Mouse (Mus musculus) heart, embryonic 16.5 days (tissue): Measurements from ENCODE around the gene 4930507D05Rik. TPM values are rescaled to one million over a fixed set of nuclear protein-coding genes. Genes with fewer than 3 reads are reported as not detected.
A peak's percentile ranks its signal among the peaks of the same experiment; 100 is the strongest.

ENCODE experiments used
- ATAC-seq: fragments of 200-750 bp; cut with Nextera tagmentation; replicated peaks from 2 replicates; pipeline ENCODE4 v1.8.0; 2017; ENCODE audit warnings: moderate number of reproducible peaks; ENCODE audit not compliant: insufficient read depth, low FRiP score; ENCODE audit errors: extremely low read depth
- H3K27ac ChIP-seq: fragments of 300-500 bp; sonication (generic); 2 replicates; pipeline ENCODE4 v1.5.1; 2014; ENCODE audit warnings: mild to moderate bottlenecking, low read length, control low read depth, moderate library complexity
- H3K27me3 ChIP-seq: fragments of 300-500 bp; sonication (generic); 2 replicates; pipeline ENCODE4 v1.6.1; 2014; ENCODE audit warnings: low read length, mixed read lengths; ENCODE audit not compliant: control insufficient read depth, insufficient read depth
- H3K36me3 ChIP-seq: fragments of 300-500 bp; sonication (generic); 2 replicates; pipeline ENCODE4 v1.6.1; 2014; ENCODE audit not compliant: control insufficient read depth, insufficient read depth
- H3K4me1 ChIP-seq: fragments of 300-500 bp; sonication (generic); 2 replicates; pipeline ENCODE4 v1.6.1; 2014; ENCODE audit warnings: low read length, mixed read lengths; ENCODE audit not compliant: control insufficient read depth, insufficient read depth
- H3K4me2 ChIP-seq: fragments of 300-500 bp; sonication (generic); 2 replicates; pipeline ENCODE4 v1.6.1; 2014; ENCODE audit warnings: low read depth, mild to moderate bottlenecking, control low read depth, low read length
- H3K4me3 ChIP-seq: fragments of 300-500 bp; sonication (generic); 2 replicates; pipeline ENCODE4 v1.5.1; 2014; ENCODE audit warnings: mild to moderate bottlenecking, control low read depth, low read length
- H3K9ac ChIP-seq: fragments of 300-500 bp; sonication (generic); 2 replicates; pipeline ENCODE4 v1.6.1; 2014; ENCODE audit warnings: low read length, control low read depth
- H3K9me3 ChIP-seq: fragments of 300-500 bp; sonication (generic); replicated peaks from 2 replicates; pipeline ENCODE4 v1.6.1; 2016; ENCODE audit warnings: low read length; ENCODE audit not compliant: control insufficient read depth
- WGBS: fragments of 180-500 bp; shearing (Covaris S2); extraction: QIAGEN DNeasy Blood & Tissue Kit; methylation state at CpG from one replicate; pipeline ENCODE4 v1.1.7; 2014; 5-methylcytosine and 5-hydroxymethylcytosine counted together
- polyA plus RNA-seq: library from polyadenylated mRNA; unstranded; fragments of >200 nt; fragmentation: Nextera tagmentation; extraction: Ambion mirVana; gene quantifications from 2 replicates; pipeline ENCODE4 v1.2.1, GENCODE M21; 2015

The 4930507D05Rik gene
- polyA plus RNA-seq = 0.35 and 0.66 TPM in 2 replicates

DNA sequence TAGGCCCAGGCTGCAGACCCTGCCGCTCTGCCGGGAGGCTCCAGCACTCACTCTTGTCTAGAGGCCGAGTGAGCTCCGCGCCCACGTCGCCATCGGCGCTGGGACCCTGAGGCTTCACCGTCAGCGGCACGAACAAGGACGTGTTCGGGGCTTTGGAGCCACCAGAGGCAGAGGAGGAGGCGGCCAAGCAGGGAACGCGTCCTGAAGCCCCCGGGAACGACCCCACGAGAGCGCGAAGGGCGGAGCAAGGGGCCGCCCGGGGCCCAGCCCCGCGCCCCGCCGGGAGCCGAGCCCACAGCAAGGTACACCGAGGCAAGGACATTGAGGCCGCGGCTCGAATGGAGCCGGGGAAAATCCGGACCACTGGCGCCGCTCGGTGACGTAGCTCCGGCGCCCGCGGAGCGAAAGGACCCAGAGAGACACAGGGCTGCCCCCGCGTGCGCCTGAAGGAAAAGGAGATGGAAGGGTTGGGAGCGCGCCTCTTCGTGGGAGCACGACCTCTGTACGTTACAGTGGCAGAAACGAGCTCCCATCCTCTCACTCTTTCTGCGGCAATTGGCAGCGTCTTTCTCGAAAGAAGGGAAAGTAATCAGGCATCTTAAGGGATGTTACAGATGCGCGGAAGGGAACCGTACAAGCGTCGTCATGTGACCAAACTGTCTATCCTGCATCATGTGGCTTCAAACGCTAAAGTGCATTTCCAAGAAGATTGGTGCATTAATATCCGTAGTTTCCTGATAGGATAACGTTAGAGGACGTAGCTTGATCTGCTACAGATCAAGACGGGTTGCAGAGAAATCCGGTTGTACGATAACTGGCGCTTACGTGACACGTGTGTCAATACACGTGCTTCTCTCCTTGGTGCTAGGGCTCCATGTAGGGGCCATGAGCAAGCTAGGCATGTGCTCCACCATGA lies at the start of gene 4930507D05Rik, which contains the start of gene Supv3l1:
4930507D05Rik (plus strand) TSS at position 126 of the 916 bp plus-strand sequence.
Supv3l1 (minus strand) TSS at position 375 of the 916 bp plus-strand sequence.
- H3K4me1 ChIP-seq = peaks cover 15% of the 10 kb centered on the region

GRCm38 (mm10) chr10:62401641-62402111 lies 47.6 kb upstream of the 4930507D05Rik start:
- Histone ChIP-seq H3K36me3 (no peaks in the 10 kb centered on the region), H3K27ac (no peak overlapping the region), H3K4me3 (no peak overlapping the region), H3K9me3 (no peaks in the 10 kb centered on the region), H3K4me2 (no peak overlapping the region), H3K27me3 (peaks cover 2% of the 10 kb centered on the region; the same call in 1 of the 2 replicates), H3K4me1 (0 out of 2 replicates have a peak, but pooled peaks cover 3% of the 10 kb centered on the region), H3K9ac (no peak overlapping the region)
- 73% methylated on average over 19 of the region's 19 CpGs for WGBS
- ATAC-seq = no peak

More for the DNA sequence above, at the start of gene 4930507D05Rik, which contains the start of gene Supv3l1:
- ATAC-seq = peak; percentile 88
- peaks cover 19% of the 10 kb centered on the region for H3K36me3 ChIP-seq
- WGBS = under 1% methylated on average over 73 of the region's 73 CpGs
- H3K4me3 ChIP-seq = peak within 1 kb of the TSS; percentile 90
- no peaks in the 10 kb centered on the region for H3K9me3 ChIP-seq
- H3K9ac ChIP-seq = peak within 1 kb of the TSS; percentile 97
- peak within 1 kb of the TSS; percentile 83 for H3K4me2 ChIP-seq
- H3K27me3 ChIP-seq = no peaks in the 10 kb centered on the region
- H3K27ac ChIP-seq = peak within 1 kb of the TSS; percentile 77

GRCm38 (mm10) chr10:62404901-62405300 lies 44.4 kb upstream of the 4930507D05Rik start:
- no peak overlapping the region for H3K27ac ChIP-seq
- H3K9me3 ChIP-seq = no peaks in the 10 kb centered on the region
- H3K9ac ChIP-seq = no peak overlapping the region
- peaks cover 6% of the 10 kb centered on the region; the same call in 1 of the 2 replicates for H3K27me3 ChIP-seq
- 0 out of 2 replicates have a peak overlapping the region, but pooled peaks have one; percentile 12 for H3K4me3 ChIP-seq
- no peaks in the 10 kb centered on the region for H3K36me3 ChIP-seq
- WGBS = 53% methylated on average over 14 of the region's 14 CpGs
- 0 out of 2 replicates have a peak, but pooled peaks cover 3% of the 10 kb centered on the region for H3K4me1 ChIP-seq
- ATAC-seq = no peak
- H3K4me2 ChIP-seq = peak overlapping the region; percentile 30

- Histone ChIP-seq H3K9ac (no peak overlapping the region), H3K4me1 (0 out of 2 replicates have a peak, but pooled peaks cover 4% of the 10 kb centered on the region), H3K27ac (no peak overlapping the region), H3K4me2 (no peak overlapping the region), H3K27me3 (0 out of 2 replicates have a peak, but pooled peaks cover 4% of the 10 kb centered on the region), H3K36me3 (no peaks in the 10 kb centered on the region), H3K4me3 (no peak overlapping the region), H3K9me3 (no peaks in the 10 kb centered on the region)
- WGBS = 10% methylated on average over 5 of the region's 5 CpGs
- no peak for ATAC-seq
Observed at GRCm38 (mm10) chr10:62410943-62411342, 38.3 kb upstream of the 4930507D05Rik start.

DNA sequence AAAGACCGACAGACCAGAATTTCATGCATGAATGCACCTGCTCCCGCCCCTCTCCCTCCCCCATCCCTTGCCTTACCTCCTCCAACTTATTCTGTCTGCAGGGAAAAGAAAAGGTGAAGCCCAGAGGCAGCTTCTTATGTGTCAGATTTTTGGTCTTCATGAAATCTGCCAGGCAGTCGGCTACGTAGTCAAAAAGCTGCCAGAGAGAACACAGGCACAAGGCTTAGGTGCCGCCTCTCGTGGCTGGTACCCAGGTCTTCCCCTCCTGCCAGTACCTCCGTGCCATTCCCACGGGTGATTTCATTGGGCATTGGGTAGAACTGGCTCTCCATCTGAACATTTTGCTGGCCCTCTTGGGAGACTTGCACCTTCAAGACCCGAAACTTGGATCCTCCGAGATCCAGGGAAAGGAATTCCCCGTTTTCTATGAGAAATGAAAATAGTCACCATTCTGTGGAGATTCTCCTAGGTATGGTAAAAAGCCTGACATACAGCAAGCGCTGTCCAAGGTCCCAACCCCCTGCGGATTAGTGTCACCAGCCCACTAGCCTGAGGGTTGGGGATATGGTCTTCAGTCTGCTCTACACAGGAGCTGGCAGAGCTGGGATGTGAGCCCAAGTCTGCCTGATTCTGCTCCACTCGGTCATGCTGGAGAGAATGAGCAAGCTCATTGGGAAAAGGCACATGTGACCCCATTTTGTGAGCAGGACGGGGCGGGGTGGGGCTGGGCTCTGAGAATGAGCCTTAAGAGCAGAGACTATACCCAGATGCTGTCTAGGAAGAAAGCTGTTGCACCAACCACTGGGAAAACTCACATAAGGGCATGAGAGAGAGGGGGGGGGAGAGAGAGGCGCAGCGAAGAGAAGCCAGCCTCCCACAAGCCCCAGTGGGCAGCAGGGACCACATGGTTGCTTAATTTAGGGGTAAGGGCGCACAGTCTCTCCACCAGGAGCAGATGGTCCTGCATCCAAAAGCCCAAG lies 37.6 kb upstream of the 4930507D05Rik start:
- WGBS = 65% methylated on average over 19 of the region's 19 CpGs
- no peak for ATAC-seq
- Histone ChIP-seq H3K4me2 (no peak overlapping the region), H3K4me3 (no peak overlapping the region), H3K9ac (no peak overlapping the region), H3K27ac (no peak overlapping the region), H3K36me3 (no peaks in the 10 kb centered on the region), H3K27me3 (0 out of 2 replicates have a peak, but pooled peaks cover 4% of the 10 kb centered on the region), H3K4me1 (0 out of 2 replicates have a peak, but pooled peaks cover 4% of the 10 kb centered on the region), H3K9me3 (no peaks in the 10 kb centered on the region)

DNA sequence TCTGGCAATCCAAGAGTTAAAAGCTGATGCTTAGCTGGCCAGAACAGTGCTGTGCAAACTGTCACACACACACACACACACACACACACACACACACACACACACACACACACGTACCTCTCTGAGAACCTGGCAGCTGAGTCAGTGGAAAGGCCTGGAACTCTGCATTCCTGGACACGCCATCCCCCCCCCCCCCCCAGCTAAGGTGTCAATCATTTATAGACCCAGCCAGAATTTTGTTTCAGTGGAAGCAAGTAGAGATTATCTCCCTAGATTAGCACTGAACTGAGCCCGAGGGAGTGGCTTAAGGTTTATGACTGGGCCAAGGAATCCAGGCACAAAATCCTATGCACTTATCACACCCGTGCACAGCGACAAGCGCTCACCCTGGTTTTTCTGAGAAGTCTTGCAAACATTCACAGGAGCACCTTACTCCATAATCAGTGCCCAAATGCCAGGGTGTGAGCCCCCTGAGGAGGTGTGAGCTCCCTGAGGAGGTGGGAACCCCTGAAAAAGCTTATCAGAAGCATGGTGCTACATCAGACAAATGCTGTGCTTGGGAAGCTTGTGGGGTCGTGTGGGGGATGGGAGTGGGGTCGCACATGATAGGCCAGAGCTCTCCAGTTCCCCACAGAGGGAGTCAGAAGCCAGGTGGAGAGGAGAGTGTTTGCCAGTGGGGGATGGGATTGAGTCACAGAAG lies 36.2 kb upstream of the 4930507D05Rik start:
- 0 out of 2 replicates have a peak, but pooled peaks cover 4% of the 10 kb centered on the region for H3K4me1 ChIP-seq
- H3K9ac ChIP-seq = no peak overlapping the region
- no peaks in the 10 kb centered on the region for H3K36me3 ChIP-seq
- no peak overlapping the region for H3K4me2 ChIP-seq
- WGBS = 6% methylated on average over 8 of the region's 8 CpGs
- no peak for ATAC-seq
- no peaks in the 10 kb centered on the region for H3K9me3 ChIP-seq
- 0 out of 2 replicates have a peak, but pooled peaks cover 4% of the 10 kb centered on the region for H3K27me3 ChIP-seq
- 0 out of 2 replicates have a peak overlapping the region, but pooled peaks have one; percentile 11 for H3K27ac ChIP-seq
- no peak overlapping the region for H3K4me3 ChIP-seq

GRCm38 (mm10) chr10:62413606-62413982 lies 35.7 kb upstream of the 4930507D05Rik start:
- Histone ChIP-seq H3K4me2 (no peak overlapping the region), H3K36me3 (no peaks in the 10 kb centered on the region), H3K9ac (no peak overlapping the region), H3K4me1 (0 out of 2 replicates have a peak, but pooled peaks cover 4% of the 10 kb centered on the region), H3K27ac (0 out of 2 replicates have a peak overlapping the region, but pooled peaks have one; percentile 11), H3K4me3 (no peak overlapping the region), H3K9me3 (no peaks in the 10 kb centered on the region), H3K27me3 (0 out of 2 replicates have a peak, but pooled peaks cover 2% of the 10 kb centered on the region)
- ATAC-seq = peak; percentile 61; the same call in 1 of the 2 replicates
- WGBS = 9% methylated on average over 4 of the region's 4 CpGs
